Mouse (Mus musculus): ENCODE data around the gene Hdgf.

GRCm38 (mm10) chr3:87948378-87949265 is 42.5 kb downstream of the Hdgf start, which contains the start of gene Crabp2:
- TF ChIP-seq TCF12 (IDR thresholded peaks at IDR 0.05; ENCODE audit: insufficient read depth, poor library complexity, severe bottlenecking) (no peak), POLR2A (IDR thresholded peaks at IDR 0.05; ENCODE audit: insufficient read length, low read depth) (peak; percentile 46), USF1 (IDR thresholded peaks at IDR 0.05; ENCODE audit: low read depth) (no peak), MYOG (IDR thresholded peaks at IDR 0.05; ENCODE audit: control insufficient read depth in 1 of 3, insufficient read depth in 1 of 3, insufficient read length in 2 of 3, low read depth in 2 of 3) (no peak), SRF (IDR thresholded peaks at IDR 0.05; ENCODE audit: control insufficient read depth, insufficient read length, low read depth) (no peak), MAX (IDR thresholded peaks at IDR 0.05; ENCODE audit: low read depth) (no peak)
